Mouse (Mus musculus) gastrocnemius, adult 2 months (tissue): ENCODE measurements around the gene Gpr4. TPM values are rescaled to one million over a fixed set of nuclear protein-coding genes. Genes with fewer than 3 reads are reported as not detected.

Experiments
- DNase-seq: peaks from one replicate; pipeline ENCODE4 v3.0.0; 2022
- H3K27ac ChIP-seq: fragments of 200-600 bp; 2 replicates; pipeline ENCODE4 v1.8.1; 2022; ENCODE audit warnings: mild to moderate bottlenecking
- H3K4me3 ChIP-seq: fragments of 200-600 bp; 2 replicates; pipeline ENCODE4 v1.8.1; 2022; ENCODE audit warnings: mild to moderate bottlenecking, moderate library complexity
- CTCF ChIP-seq: fragments of 200-600 bp; IDR thresholded peaks from 2 replicates; pipeline ENCODE4 v1.8.1; 2022; ENCODE audit warnings: antibody characterized with exemption, mild to moderate bottlenecking, moderate library complexity
- intact Hi-C: fragments of 180-260 bp; cut with DNase I; formaldehyde crosslinking; loops from one replicate; pipeline ENCODE4 v1.15.1; 2025
- long read RNA-seq, 2 experiments: library from polyadenylated mRNA; stranded (forward); transcript quantifications; one replicate each; pipeline ENCODE4 v2.0.0; 2021
- total RNA-seq, 2 experiments: library from RNA; stranded (reverse); gene quantifications; 2 replicates each; pipeline ENCODE4 v1.2.3; 2021

Gpr4 gene
- total RNA-seq = 1 to 10 TPM; 1.9 to 2.9 TPM
- long read RNA-seq, experiment 1, transcript Gpr4-201 (2 exons, 2,882 nt) = major isoform, 5 of 5 reads
- long read RNA-seq, experiment 1, partial matches to known transcripts = 0 of 5 reads
- long read RNA-seq, experiment 1, other reads (novel, unspliced or antisense) = 0 of 5 reads
- long read RNA-seq, experiment 2, partial matches to known transcripts = 0 of 4 reads
- long read RNA-seq, experiment 2, other reads (novel, unspliced or antisense) = 1 of 4 reads

DNA sequence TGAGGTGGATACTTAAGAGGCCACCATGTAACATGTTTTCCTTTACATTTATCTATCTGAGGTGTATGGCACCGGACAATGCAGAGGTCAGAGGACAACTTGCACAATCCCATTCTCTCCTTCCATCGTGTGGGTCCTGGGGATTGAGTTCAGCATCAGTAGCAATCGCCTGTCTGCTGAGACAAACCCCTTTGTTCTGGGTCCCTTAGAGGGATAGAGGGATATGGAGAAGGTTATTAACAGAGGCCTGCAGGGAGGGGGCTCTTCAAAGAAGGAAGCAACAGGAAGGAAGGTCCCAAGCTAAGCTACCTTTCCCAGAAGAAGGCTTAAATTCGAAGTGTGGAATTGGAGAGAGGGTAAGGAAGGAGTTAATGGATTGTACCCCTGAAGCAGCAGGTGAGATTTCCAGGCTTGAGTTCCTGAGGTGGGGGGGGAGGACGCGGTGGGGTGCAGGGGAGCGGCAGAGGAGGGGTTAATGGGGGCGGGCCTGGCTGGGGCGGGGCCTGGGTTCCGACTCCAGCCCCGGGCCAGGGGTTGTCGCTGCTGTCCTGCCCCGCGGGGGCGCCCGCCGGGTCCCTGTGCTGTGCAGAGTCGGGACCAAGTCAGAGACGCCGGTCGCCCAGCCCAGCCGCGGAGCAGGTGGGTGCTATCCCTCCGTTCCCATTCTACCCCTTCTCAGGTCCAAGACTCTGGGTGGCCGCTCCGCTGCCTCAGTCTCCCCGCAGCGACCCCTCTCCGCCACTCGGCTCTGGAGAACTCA lies at the start of gene Gpr4:
Gpr4 (plus strand) TSS at position 543 of the 760 bp plus-strand sequence.
- TF ChIP-seq CTCF = peak; percentile 40
- Histone ChIP-seq H3K4me3 (peak within 1 kb of the TSS; percentile 74), H3K27ac (peak within 1 kb of the TSS; percentile 83)
- peak; percentile 68 for DNase-seq
- intact Hi-C loops = no loop called here

DNA sequence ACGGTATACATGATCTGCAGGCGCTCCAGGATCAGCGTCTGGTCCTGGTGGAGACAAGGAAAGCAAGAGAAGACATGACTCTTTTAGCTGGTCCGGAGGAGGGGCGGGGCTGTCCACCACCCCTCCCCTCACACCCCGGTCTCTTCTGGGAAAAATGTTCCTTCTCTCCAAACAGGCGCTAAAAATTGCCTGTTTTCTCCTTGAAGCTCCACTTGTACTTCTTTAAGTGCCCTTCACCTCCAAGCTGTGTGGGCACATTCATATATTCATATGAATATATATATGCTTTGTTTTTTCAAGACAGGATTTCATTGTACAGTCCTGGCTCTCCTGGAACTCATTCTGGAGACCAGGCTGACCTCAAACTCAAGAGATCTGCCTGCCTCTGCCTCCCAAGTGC lies 49.4 kb upstream of the Gpr4 start:
- no peak overlapping the region for H3K27ac ChIP-seq
- no peak for DNase-seq
- intact Hi-C loops = no loop called here
- no peak overlapping the region for H3K4me3 ChIP-seq
- no peak for TF ChIP-seq CTCF

DNA sequence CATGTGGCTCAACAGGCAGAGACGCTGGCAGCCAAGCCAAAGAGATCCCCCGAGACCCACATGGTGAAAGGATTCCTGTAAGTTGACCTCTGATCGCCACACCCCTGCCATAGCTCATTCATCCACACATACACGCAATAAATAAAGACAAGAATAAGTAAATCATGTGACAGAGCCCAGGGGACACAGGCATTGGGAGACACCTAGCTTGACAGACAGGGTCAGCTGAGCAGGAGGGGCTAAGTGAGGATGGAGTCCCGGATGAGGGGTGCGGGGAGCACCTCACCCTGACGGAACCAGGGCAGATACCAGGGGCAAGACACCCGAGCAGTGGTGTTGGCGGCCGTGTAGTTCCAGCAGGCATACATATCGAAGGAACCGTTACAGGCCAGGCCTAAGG lies 48.6 kb upstream of the Gpr4 start:
- DNase-seq = no peak
- Histone ChIP-seq H3K4me3 (no peak overlapping the region), H3K27ac (no peak overlapping the region)
- intact Hi-C loops = no loop called here
- TF ChIP-seq CTCF = no peak

DNA sequence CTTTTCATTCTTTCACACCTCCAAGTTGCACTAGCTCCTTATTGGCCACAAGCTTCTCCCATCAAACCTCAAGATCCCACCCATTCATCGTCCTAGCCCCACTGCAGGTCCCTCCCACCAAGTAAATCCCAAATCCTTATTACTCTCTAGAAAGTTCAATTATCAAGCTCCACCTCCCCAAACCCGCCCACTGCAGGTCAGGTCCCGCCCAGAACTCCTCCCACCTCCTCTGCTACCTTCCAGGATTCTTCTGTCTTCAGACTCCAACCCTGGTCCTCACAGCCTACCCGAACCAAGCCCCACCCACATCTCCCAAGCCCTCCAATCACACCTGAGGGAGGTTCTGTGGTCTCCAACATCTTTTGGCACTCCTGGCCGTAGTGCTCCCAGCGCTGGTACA lies 48.1 kb upstream of the Gpr4 start:
- no peak for TF ChIP-seq CTCF
- no peak overlapping the region for H3K4me3 ChIP-seq

DNA sequence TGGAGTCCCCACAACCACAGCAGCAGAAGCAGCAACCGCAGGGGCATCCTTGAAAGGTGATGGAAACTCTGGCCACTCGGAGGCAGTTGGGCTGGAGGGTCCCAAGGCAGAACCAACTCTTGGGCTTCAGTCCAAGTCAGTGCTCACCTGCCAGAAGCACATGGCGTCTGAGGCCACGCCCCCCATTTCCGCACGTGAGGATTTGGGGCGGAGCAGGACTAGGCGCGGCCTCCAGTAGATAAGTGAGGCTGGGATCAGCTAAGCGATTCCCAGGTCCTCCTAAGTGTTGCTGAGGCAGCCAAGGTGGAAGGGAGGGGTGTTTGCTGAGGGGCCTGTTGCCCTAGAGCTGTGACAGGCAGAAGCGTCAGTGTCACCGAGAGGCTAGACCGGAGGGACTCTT lies 47.4 kb upstream of the Gpr4 start:
- Histone ChIP-seq H3K4me3 (no peak overlapping the region), H3K27ac (no peak overlapping the region)
- no peak for TF ChIP-seq CTCF
- intact Hi-C loops = no loop called here
- DNase-seq = no peak

More for the DNA sequence above, 48.1 kb upstream of the Gpr4 start:
- no peak for DNase-seq
- intact Hi-C loops = no loop called here
- H3K27ac ChIP-seq = no peak overlapping the region

DNA sequence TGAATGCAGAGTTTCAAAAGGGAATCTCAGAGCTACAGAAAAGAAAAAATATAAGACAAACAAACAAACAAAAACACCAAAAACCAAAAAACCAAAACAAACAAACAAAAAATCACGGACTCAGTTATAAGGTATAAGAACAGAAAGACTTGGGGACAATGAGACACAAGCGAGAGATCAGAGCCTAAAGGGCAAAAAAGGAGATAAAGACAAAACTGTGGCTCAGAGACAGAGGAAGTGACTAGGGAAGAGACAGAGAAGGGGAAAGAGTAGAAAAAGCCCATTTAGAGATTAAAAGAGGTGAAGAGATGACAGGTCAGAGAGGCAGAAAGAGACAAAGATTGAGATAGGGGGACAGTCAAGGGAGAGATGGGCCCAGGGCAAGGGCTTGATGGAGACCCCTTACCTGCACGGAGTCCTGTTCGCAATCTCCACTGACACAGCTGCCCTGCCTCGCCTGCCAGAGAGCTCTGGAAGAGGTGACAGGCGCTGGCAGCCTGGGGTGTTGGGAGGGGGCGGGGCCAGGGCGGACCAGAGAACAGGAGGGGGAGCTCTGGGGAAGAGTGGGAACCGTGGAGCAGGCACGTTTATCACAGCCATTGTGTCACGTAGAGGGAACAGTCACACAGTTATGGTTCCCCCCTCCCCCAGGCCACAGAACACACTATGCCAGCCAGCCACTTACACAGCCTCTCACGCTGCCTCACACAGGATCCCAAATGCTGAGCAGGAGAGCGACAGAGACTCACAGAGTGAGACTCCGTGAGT lies 46.5 kb upstream of the Gpr4 start, which contains the start of gene Gipr:
Gipr (minus strand) TSS at position 472 of the 768 bp plus-strand sequence.
- Histone ChIP-seq H3K4me3 (peak within 1 kb of the TSS; percentile 34; the same call in 1 of the 2 replicates), H3K27ac (no peak within 1 kb of the TSS)
- TF ChIP-seq CTCF = no peak
- intact Hi-C loops = no loop called here
- peak; percentile 64 for DNase-seq

DNA sequence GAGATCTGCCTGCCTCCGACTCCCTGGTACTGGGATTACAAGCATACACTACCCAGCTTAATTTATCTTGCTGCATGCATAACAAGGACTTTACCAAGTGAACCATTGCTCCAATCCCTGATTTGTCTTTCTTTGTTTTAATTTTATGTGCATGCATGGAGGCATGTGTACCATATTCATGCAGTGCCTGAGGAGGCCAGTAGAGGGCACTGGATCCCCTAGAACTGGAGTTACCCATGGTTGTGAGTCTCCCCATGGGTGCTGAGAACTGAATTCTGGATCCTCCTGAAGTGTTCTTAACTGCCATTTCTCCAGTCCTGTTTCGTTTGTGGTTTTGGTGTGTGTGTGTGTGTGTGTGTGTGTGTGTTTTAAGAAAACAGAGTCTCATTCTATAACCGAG lies 45.3 kb upstream of the Gpr4 start:
- intact Hi-C loops = no loop called here
- no peak for DNase-seq
- no peak overlapping the region for H3K27ac ChIP-seq
- H3K4me3 ChIP-seq = no peak overlapping the region
- peak; percentile 25; the same call in 1 of the 2 replicates for TF ChIP-seq CTCF

DNA sequence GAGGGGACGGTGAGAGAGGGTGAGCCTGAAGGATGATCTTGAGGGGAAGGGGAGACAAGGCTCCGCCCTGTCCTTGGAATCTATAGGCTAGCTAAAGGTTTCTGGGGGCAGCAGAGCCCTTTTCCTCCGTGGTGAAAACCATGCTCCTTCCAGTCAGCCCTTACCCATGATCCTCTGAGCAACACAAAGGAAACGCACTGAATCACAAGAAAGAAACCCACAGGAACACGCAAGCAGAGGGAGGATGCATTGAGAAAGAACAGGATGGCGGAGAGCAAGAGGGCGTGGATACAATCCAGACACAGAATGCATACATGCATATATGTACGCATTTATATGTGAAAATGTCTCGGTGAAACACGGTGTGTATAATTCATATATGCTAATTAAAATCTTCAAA lies 42.8 kb upstream of the Gpr4 start:
- no peak overlapping the region for H3K4me3 ChIP-seq
- TF ChIP-seq CTCF = no peak
- H3K27ac ChIP-seq = peak overlapping the region; percentile 74; the same call in 1 of the 2 replicates
- intact Hi-C loops = no loop called here
- no peak for DNase-seq

DNA sequence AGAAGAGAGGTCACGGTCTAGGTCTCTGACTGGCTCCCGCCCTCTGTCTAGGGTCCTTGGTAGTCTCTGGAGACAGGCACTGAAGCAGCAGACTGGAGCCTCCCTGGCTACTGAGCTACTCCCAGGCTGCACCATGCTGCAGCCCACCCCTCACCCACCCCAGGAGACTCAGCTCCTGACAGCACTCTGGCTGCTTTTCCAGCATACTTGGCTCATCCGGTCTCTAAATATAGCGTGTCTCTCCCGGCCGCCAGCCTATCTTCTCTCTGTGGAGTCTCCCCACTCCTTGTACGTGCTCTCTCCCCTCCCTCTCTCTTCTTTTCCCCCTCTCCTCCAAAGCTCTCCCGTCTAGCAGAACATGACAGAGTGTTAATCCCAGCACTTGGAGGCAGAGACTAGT lies 42.2 kb upstream of the Gpr4 start:
- intact Hi-C loops = no loop called here
- 0 out of 2 replicates have a peak overlapping the region, but pooled peaks have one; percentile 21 for H3K4me3 ChIP-seq
- DNase-seq = peak; percentile 62
- H3K27ac ChIP-seq = peak overlapping the region; percentile 74
- no peak for TF ChIP-seq CTCF

DNA sequence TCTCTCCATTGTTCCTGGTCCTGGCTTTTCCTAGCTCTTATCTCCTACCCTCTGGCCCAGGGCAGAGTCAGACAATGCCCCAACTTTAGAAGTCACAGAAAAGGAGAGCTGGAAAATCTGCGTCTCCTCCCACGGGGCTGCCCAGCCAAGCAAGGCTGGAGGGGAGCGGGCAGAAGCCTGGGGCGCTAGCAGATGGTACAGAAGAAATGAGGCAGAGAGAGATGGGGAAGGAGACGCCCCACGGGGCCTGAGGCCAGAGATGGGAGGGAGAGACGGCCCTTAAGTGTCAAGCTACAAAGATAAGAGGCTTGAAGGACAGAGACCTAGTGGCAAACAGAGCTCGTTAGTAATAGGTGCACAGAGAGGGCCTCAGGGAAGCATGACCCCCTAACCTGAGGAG lies 40.5 kb upstream of the Gpr4 start:
- no peak overlapping the region for H3K27ac ChIP-seq
- no peak for DNase-seq
- intact Hi-C loops = no loop called here

DNA sequence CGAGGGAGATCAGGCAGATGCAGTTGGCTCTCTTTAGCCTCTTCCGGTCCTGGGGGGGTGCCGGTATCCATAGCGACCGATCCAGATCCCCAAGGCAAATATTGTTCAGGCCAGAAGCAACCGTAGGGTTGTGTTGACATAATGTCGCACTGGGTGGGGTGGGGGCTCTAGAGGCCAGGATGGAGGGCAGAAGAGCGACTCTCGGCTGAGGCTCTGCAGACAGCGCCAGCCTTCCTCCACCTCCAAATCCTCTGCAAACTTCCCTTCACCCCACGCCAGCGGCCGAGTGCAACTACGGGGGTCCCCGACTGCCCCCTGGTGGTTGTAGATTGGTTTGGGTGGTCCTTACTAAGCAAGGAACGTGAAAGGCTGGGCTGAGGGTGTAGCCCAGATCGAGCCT lies 39.5 kb upstream of the Gpr4 start:
- intact Hi-C loops = loop anchor here (1.0 kb wide), 1 partner anchor 16 kb away; no protein-coding TSS in a partner anchor
- no peak overlapping the region for H3K27ac ChIP-seq

More for the DNA sequence above, 40.5 kb upstream of the Gpr4 start:
- no peak for TF ChIP-seq CTCF
- H3K4me3 ChIP-seq = no peak overlapping the region

DNA sequence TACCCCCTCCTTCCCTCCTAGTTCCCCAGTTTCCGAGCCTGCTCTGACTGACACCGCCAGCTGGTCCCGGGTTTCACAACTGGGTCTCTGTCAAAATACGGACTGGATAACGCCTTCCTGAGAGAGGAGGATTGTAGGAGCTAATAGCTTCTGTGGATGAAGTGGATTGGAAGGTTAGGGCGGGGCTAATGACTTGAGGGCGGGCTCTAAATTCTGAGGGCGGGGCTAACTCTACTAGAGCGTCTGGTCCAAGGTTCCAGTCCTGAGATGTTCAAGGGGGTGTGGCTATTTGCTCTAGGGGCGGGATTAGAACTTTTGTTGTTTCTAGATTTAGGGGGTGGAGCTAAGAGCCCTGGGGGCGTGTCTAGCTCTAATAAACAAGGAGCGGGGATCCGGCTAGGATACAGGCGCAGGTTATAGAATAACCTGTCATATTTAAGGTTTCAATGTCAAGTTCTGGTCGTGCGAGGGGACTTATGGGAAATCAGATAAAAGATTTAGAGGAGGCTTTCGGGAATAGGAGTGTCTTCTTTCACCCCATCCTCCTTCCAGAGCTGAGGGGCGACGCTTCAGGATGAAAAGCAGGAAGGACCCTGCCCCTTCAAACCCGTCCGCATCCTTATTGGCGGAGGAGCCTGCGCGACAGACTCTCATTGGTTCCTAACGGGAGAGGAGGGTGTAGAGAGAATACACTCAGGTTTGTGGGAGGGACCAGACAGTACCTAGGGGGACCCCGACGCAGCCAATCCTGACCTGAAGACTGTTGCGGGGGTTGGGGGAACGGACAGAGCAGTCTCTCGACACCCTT lies 36.4 kb upstream of the Gpr4 start, which contains the start of gene Eml2:
Eml2 (plus strand) TSS at position 714 of the 808 bp plus-strand sequence.
- intact Hi-C loops = loop anchor here (5.0 kb wide), 1 partner anchor 106 kb away; the partner anchor contains the start of genes Ppm1n and Rtn2
- DNase-seq = peak; percentile 78
- peak within 1 kb of the TSS; percentile 39 for H3K4me3 ChIP-seq
- H3K27ac ChIP-seq = peak within 1 kb of the TSS; percentile 65
- TF ChIP-seq CTCF = no peak

More for the DNA sequence above, 39.5 kb upstream of the Gpr4 start:
- TF ChIP-seq CTCF = peak; percentile 83
- H3K4me3 ChIP-seq = peak overlapping the region; percentile 57
- peak; percentile 86 for DNase-seq
